Mouse (Mus musculus): ENCODE data around the gene Ctsd. TPM values are rescaled to one million over a fixed set of nuclear protein-coding genes. Genes with fewer than 3 reads are reported as not detected.
"Not testable (repeated sequence)": the region's sequence is repeated elsewhere in the genome, so short reads cannot be mapped to it uniquely, and the experiment has no call there.

Ctsd gene
- polyA plus RNA-seq, 1 experiment from 2014 or later: 323 TPM

DNA sequence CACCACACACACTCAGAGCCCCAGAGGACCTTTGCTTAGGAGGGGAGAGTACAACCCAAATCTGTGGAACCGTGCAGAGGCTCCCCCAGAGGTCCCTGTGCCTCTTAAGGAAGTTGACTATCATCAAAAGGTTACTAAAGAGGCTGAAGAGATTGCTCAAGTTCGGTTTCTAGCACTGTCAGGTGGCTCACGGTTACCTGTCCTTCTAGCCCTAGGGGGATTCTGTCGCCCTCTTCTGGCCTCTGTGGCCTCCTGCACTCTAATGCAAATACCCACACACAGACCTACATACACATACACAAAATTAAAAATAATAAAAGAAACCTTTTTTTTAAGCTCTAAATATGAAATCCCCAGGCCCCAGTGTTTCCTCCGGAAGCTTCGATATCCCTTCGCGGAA, 30.8 kb upstream of the Ctsd start:
- WGBS: 87% methylated on average over 8 of the region's 8 CpGs
- Histone ChIP-seq H3K9me3 (no peaks in the 10 kb centered on the region), H3K27me3 (replicated peaks) (no peaks in the 10 kb centered on the region), H3K36me3 (no peaks in the 10 kb centered on the region), H3K4me2 (no peak overlapping the region), H3K9ac (no peak overlapping the region), H3K27ac (no peak overlapping the region), H3K4me3 (replicated peaks) (no peak overlapping the region), H3K4me1 (no peaks in the 10 kb centered on the region)
- ATAC-seq (ENCODE audit: insufficient read depth, low FRiP score, low read depth): no peak

DNA sequence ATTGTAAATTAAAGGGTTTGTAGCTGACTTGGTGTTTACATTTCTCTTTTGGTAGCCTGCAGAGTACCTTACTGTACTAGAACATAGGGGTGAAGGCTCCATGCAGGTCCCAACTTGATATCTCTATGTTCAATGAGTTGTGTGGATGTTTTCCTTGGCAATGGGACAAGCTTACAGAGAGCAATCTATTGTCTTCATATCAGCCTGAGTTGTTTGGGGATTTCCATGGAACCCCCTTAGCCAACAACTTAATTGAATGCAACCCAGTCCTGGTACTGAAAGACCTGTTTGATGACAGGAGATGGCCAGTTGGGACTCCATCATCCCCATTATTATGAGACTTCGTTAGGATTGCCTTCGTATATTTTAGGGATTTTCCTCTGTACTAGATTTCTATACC, 30.2 kb upstream of the Ctsd start:
- Histone ChIP-seq H3K27me3 (replicated peaks) (no peaks in the 10 kb centered on the region), H3K4me3 (replicated peaks) (no peak overlapping the region), H3K27ac (no peak overlapping the region), H3K4me1 (no peaks in the 10 kb centered on the region), H3K9ac (no peak overlapping the region), H3K4me2 (no peak overlapping the region), H3K36me3 (no peaks in the 10 kb centered on the region), H3K9me3 (no peaks in the 10 kb centered on the region)
- WGBS: 88% methylated on average over 2 of the region's 2 CpGs
- ATAC-seq (ENCODE audit: insufficient read depth, low FRiP score, low read depth): no peak

DNA sequence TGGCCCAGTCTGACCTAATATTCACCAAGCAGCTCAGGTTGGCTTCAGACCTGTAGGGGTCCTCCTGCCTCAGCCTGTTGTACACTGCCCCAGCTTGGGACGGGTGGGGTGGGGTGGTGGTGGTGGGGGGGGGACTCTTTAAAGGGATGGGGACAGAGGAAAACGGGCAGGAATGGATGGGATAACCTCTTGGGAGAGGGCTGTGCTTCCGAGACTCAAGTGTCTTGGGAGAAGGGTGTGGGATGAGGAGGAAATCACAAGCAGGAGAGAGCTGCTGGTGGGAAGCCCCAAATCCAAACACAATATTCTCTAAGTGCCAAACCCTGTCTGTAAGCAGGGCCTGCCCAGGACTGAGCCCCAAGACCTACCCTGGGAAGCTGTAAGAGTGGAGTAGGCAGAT, 28.4 kb upstream of the Ctsd start:
- Histone ChIP-seq H3K27ac (no peak overlapping the region), H3K36me3 (no peaks in the 10 kb centered on the region), H3K4me2 (no peak overlapping the region), H3K9me3 (no peaks in the 10 kb centered on the region), H3K4me3 (replicated peaks) (no peak overlapping the region), H3K27me3 (replicated peaks) (no peaks in the 10 kb centered on the region), H3K9ac (no peak overlapping the region), H3K4me1 (no peaks in the 10 kb centered on the region)
- 70% methylated on average over 3 of the region's 3 CpGs for WGBS
- ATAC-seq (ENCODE audit: insufficient read depth, low FRiP score, low read depth): no peak

DNA sequence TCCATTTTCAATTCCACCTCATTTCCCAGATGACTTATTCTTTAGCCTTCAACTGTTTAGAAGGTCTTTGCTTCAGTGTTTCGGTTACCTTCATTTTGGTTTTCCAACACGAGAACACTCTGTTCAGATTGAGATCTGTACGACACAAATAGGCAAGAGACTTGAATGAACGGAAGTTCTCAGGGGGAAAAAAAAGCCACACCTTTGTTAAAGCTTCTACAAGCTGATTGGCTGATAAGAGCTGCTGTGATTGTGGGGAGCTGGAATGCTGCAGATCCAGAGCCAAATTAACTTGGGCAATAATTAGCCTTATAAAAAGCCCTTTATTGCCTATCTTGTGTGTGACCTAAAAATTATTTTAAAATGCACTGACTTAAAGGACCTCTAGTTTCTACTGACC, 27.5 kb upstream of the Ctsd start:
- WGBS: 54% methylated on average over 4 of the region's 4 CpGs
- Histone ChIP-seq H3K27ac (no peak overlapping the region), H3K36me3 (no peaks in the 10 kb centered on the region), H3K4me1 (no peaks in the 10 kb centered on the region), H3K27me3 (replicated peaks) (no peaks in the 10 kb centered on the region), H3K9ac (no peak overlapping the region), H3K9me3 (no peaks in the 10 kb centered on the region), H3K4me3 (replicated peaks) (no peak overlapping the region), H3K4me2 (no peak overlapping the region)
- no peak for ATAC-seq (ENCODE audit: insufficient read depth, low FRiP score, low read depth)

DNA sequence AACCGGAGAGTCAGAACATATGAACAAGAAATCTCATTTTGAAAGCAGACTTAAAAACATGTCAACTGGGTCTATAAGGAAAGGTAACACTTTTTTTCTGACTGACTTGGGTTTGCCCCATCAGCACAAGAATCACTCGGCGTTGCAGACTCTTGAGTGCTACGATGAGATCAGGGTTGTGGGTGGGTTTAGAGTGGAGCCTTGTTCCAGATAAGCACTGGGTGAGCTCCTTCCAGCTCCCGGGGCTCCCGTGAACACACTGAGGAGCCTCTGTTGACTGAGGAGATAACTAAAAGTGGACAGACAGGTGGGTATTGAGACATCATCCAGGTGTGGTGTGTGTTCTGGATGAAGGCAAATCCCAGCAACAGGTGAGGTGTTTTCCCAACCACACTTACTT, 25.4 kb upstream of the Ctsd start:
- H3K27me3 ChIP-seq (replicated peaks): no peaks in the 10 kb centered on the region
- 84% methylated on average over 6 of the region's 6 CpGs for WGBS

DNA sequence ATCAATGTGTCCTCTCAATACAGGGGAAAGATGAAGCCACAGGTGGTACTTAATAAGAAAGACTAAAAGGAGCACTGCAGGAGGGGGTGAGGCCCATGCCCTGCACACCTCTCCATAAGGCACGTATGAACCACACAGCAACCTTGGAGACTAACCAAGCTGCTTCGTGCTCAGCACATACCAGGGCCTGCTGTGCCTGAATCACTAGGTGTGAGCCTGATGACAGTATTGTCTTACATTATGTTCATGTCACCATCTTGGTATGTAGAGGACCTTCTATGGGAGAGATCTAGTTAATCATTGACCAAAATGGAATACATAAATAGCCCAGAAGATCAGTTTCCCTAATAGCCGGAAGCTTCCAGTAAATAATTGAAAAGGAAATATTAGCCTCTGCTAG, 21.8 kb upstream of the Ctsd start:
- 66% methylated on average over 3 of the region's 3 CpGs for WGBS
- Histone ChIP-seq H3K4me2 (no peak overlapping the region), H3K9me3 (no peaks in the 10 kb centered on the region), H3K4me1 (no peaks in the 10 kb centered on the region), H3K36me3 (no peaks in the 10 kb centered on the region), H3K27ac (no peak overlapping the region), H3K4me3 (replicated peaks) (no peak overlapping the region), H3K27me3 (replicated peaks) (no peaks in the 10 kb centered on the region), H3K9ac (no peak overlapping the region)
- ATAC-seq (ENCODE audit: insufficient read depth, low FRiP score, low read depth): no peak

More for the DNA sequence above, 25.4 kb upstream of the Ctsd start:
- H3K4me1 ChIP-seq: no peaks in the 10 kb centered on the region
- H3K4me3 ChIP-seq (replicated peaks): no peak overlapping the region
- ATAC-seq (ENCODE audit: insufficient read depth, low FRiP score, low read depth): no peak
- H3K9me3 ChIP-seq: no peaks in the 10 kb centered on the region
- no peaks in the 10 kb centered on the region for H3K36me3 ChIP-seq
- no peak overlapping the region for H3K27ac ChIP-seq
- no peak overlapping the region for H3K4me2 ChIP-seq
- H3K9ac ChIP-seq: no peak overlapping the region

DNA sequence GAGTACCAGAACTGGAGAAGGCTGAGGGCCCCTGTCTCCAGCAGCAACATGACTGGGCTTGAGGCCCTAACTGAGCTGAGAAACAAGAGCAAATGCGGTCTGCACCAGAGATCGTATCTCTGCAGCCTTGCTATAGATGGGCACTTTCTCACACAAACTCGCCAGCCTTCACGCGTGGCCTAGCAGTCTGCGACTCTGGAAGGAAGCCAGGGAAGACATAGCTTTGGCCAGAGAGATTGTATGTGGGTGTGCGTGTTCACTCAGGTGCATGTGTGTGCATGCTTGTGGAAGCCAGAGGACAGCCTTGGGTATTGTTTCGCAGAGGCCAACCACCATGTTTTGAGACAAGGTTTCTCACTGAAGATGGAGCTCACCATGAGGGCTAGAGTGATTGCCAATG, 20.8 kb upstream of the Ctsd start:
- Histone ChIP-seq H3K9ac (no peak overlapping the region), H3K4me3 (replicated peaks) (no peak overlapping the region), H3K4me2 (no peak overlapping the region), H3K36me3 (no peaks in the 10 kb centered on the region), H3K27ac (no peak overlapping the region), H3K4me1 (no peaks in the 10 kb centered on the region), H3K27me3 (replicated peaks) (no peaks in the 10 kb centered on the region), H3K9me3 (no peaks in the 10 kb centered on the region)
- WGBS: 91% methylated on average over 8 of the region's 8 CpGs
- no peak for ATAC-seq (ENCODE audit: insufficient read depth, low FRiP score, low read depth)

DNA sequence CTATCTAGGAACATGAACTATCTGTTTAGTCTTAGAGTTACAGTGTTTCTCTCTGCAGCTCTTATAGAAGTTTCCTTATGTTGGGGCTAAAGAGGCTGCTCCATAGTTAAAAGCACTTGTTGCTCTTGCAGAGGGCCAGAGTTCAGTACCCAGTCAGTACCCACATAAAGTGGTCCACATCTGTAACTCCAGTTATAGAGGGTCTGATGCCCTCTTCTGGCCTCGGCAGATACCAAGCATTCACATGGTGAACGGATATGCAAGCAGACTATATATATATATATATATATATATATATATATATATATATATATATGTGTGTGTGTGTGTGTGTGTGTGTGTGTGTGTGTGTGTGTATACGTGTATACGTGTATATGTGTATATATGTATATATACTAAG, 20.1 kb upstream of the Ctsd start:
- Histone ChIP-seq H3K9ac (no peak overlapping the region), H3K27ac (no peak overlapping the region), H3K4me3 (replicated peaks) (no peak overlapping the region), H3K4me1 (no peaks in the 10 kb centered on the region), H3K36me3 (no peaks in the 10 kb centered on the region), H3K4me2 (no peak overlapping the region), H3K27me3 (replicated peaks) (no peaks in the 10 kb centered on the region), H3K9me3 (no peaks in the 10 kb centered on the region)
- no peak for ATAC-seq (ENCODE audit: insufficient read depth, low FRiP score, low read depth)
- 68% methylated on average over 4 of the region's 4 CpGs for WGBS

DNA sequence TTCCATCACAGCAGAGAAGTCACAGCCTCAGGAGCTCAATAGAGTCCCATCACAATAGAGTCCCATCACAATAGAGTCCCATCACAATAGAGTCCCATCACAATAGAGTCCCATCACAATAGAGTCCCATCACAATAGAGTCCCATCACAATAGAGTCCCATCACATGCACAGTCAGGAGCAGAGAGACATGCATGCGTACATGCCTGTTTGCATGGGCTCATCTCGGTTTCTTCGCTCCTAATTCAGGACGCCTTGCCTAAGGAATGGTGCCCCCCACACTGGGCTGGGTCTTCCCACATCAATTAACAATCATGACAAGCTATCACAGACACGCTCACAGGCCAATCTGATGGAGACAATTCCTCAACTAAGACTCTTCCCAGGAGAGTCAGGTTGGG, 17.3 kb upstream of the Ctsd start:
- not testable (repeated sequence) for H3K36me3 ChIP-seq; ATAC-seq (ENCODE audit: insufficient read depth, low FRiP score, low read depth); H3K9ac ChIP-seq; H3K9me3 ChIP-seq; H3K4me2 ChIP-seq; H3K27ac ChIP-seq; H3K27me3 ChIP-seq (replicated peaks); H3K4me3 ChIP-seq (replicated peaks); H3K4me1 ChIP-seq
- WGBS: 93% methylated on average over 5 of the region's 5 CpGs

DNA sequence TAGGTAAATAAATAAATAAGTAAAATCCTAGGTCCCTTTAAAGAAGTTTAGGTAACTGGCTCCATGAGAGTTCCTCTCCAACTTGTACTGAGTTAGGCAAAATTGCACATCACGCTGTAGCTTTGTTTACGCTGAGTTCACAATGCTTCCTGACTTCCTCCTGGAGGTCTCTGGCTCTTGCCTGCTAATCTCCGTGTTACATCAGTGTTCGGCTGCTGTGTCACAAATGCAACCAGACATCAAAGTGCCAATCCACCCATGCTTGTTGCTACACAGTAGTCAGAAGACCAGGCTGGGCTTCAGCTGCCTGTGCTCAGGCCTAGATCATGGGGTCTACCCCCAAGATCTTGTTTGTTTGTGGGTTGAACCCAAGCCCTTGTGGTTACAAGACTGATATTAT, 15.8 kb upstream of the Ctsd start:
- Histone ChIP-seq H3K9ac (no peak overlapping the region), H3K4me1 (no peaks in the 10 kb centered on the region), H3K4me2 (no peak overlapping the region), H3K27me3 (replicated peaks) (no peaks in the 10 kb centered on the region), H3K27ac (no peak overlapping the region), H3K4me3 (replicated peaks) (no peak overlapping the region), H3K36me3 (no peaks in the 10 kb centered on the region), H3K9me3 (no peaks in the 10 kb centered on the region)
- ATAC-seq (ENCODE audit: insufficient read depth, low FRiP score, low read depth): no peak
- WGBS: 57% methylated on average over 4 of the region's 4 CpGs

DNA sequence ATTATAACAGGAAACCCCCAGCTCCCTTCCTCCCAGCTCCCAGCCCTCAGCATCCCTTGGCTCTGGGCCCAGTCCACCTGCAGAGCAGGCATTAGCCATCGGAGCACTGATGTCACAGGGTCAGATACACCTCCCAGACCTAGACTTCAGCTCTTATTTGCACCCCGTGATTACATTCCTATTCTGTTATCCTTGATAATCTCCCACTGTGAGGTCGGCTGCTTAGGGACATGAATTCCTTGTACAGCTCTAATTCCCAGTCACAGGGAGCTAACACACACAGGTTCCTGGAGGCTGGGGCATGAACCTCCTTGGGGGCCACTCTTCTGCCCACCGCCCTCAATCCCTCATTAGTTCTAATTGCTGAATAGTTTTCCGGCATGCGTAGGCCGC, 12.9 kb upstream of the Ctsd start:
- Histone ChIP-seq H3K9ac (no peak overlapping the region), H3K4me1 (no peaks in the 10 kb centered on the region), H3K36me3 (no peaks in the 10 kb centered on the region), H3K4me3 (replicated peaks) (no peak overlapping the region), H3K27me3 (replicated peaks) (no peaks in the 10 kb centered on the region), H3K9me3 (no peaks in the 10 kb centered on the region), H3K27ac (no peak overlapping the region), H3K4me2 (no peak overlapping the region)
- WGBS: 46% methylated on average over 7 of the region's 7 CpGs
- no peak for ATAC-seq (ENCODE audit: insufficient read depth, low FRiP score, low read depth)

DNA sequence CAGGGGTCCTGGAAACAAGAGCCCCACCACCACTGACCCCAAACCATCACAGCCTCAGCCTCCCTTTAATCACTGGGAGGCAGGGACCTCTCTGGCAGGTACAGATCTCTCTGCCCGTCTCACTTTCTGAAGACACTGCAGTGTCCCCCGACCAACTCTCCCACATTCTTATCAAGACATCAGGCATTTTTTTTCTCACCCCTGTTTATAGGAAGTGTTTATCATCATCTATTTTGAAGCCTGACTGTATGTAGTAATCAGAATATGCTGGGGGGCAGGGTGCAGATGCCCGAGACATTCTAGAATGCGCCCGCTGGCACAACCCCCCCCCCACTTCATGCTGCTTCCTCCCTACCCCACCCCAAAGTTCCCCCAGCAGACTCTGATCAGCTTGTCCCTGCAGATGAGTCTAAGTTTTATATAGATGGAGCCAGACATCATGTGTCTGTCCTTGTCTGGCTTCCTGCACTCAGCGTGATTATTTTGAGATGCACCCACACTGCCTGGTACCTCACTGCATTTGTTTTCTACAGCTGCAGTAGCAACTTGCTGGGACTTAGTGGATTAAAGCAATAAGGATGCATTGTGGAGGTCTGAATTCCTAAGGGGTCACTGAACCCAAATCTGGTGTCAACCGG, 12.4 kb upstream of the Ctsd start:
- Histone ChIP-seq H3K9me3 (no peaks in the 10 kb centered on the region), H3K9ac (no peak overlapping the region), H3K4me3 (replicated peaks) (no peak overlapping the region), H3K4me1 (no peaks in the 10 kb centered on the region), H3K27ac (no peak overlapping the region; the same call in 1 of the 2 replicates), H3K4me2 (no peak overlapping the region), H3K36me3 (no peaks in the 10 kb centered on the region), H3K27me3 (replicated peaks) (no peaks in the 10 kb centered on the region)
- ATAC-seq (ENCODE audit: insufficient read depth, low FRiP score, low read depth): no peak
- WGBS: 66% methylated on average over 7 of the region's 7 CpGs

DNA sequence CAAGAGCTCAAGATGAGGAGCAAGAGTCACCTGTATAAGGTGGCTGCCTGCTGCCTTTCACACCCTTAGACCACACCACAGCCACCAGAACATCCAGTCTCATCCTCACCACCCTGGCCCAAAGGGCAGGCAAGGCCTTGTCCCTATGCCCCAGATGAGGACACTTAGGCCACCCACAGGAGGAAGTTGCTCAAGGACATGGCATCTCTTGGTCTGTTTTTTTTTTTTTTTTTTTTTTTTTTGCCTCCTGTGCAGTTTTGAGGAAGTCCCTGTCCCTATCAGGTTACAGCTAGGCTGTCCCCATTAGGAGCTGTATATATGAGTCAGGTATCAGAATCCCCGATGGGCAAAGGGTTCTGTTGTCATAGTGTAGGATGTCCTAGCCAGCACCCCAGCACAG, 11.4 kb upstream of the Ctsd start:
- no peaks in the 10 kb centered on the region for H3K36me3 ChIP-seq
- no peak overlapping the region for H3K27ac ChIP-seq
- WGBS: 61% methylated on average over 1 of the region's 1 CpGs
- no peak overlapping the region for H3K9ac ChIP-seq
- H3K9me3 ChIP-seq: no peaks in the 10 kb centered on the region
- H3K27me3 ChIP-seq (replicated peaks): no peaks in the 10 kb centered on the region
- no peak overlapping the region for H3K4me2 ChIP-seq
- no peak for ATAC-seq (ENCODE audit: insufficient read depth, low FRiP score, low read depth)
- H3K4me1 ChIP-seq: no peaks in the 10 kb centered on the region
- no peak overlapping the region for H3K4me3 ChIP-seq (replicated peaks)
